Mouse (Mus musculus) lung, postnatal 14 days (tissue): ENCODE measurements around the gene Hist1h3b.
"Not testable (repeated sequence)": the region's sequence is repeated elsewhere in the genome, so short reads cannot be mapped to it uniquely, and the experiment has no call there.

Source experiments
- DNase-seq: peaks from one replicate; pipeline ENCODE4 v3.0.0; 2021

Gene Hist1h3b

DNA sequence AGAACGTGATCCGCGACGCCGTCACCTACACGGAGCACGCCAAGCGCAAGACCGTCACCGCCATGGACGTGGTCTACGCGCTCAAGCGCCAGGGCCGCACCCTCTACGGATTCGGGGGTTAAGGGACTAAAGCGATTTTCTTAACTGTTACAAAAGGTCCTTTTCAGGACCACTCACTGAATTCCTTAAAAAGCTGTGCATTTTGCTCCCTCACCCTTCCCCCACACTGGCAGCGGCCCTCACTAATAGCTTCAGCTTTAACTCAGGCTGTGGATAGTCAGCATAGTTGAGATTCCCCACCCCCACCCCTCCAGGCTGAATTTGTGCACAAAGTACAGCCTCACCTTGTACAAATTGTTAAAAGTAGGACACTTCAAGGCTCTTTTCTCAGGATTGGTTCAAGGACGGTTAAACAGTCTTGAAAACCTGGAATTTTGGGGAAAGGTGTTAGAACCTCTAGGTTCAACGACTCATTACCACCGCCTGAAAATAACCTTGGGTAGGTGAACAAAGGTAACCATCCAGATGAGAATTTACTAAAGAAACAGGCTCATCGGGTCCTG lies 5.2 kb downstream of the Hist1h3b start:
- DNase-seq, result no peak

DNA sequence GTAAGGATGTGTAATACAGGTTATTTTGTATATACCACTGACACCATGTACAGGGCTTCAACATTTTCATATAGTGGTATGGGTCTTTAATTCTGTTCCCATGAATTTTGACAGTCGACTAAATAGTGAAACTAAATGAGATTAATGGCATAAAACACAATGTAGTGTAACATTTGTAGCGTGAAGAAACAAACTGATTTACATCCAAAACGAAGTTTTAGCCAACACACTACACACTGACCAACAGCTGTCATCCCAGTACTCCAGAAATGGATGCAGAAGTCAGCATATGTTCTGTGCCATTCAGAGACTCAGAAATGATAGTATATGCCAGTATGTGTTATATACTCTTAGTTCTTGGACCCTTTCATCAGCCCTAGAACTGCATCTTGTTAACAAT lies 5.9 kb downstream of the Hist1h3b start:
- DNase-seq, result no peak

DNA sequence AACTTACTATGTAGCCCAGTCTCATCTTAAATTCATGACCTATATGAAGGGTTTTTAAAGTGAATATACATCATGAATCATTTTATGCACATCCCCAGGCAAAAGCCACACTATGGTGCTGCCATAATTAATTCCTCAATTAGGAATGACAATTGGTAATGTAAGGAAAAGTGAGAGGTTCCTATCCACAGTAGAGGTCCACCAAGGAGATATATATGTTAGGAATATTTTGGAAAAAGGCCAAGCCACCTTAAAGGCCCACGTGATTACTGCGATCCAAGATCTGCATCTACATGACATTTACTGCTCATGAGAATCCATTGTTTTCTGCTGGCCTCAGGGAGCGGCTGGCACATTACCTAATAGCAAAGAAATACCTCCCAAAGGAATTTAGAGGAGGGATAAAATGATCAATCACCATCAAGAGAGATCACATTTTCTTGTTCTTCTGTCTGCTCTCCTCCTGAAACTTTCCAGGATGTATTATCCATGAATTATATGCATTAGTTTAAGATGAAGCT lies 7.2 kb downstream of the Hist1h3b start:
- no peak for DNase-seq

DNA sequence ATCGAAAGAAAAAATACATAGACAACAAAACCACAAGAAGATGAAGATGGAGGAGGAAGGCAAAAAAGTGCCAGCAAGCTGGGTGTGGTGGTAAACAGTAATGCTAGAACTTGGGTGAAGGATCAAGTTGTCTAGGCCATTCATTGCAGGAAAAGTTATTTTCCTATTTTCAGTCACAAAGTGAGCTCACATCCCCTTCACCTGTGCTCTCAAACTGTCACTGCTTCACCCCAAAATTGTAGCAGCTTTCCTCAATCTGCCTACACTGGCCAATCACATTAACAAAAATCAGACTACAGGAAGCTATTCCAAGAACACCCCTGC lies 7.8 kb downstream of the Hist1h3b start:
- no peak for DNase-seq

DNA sequence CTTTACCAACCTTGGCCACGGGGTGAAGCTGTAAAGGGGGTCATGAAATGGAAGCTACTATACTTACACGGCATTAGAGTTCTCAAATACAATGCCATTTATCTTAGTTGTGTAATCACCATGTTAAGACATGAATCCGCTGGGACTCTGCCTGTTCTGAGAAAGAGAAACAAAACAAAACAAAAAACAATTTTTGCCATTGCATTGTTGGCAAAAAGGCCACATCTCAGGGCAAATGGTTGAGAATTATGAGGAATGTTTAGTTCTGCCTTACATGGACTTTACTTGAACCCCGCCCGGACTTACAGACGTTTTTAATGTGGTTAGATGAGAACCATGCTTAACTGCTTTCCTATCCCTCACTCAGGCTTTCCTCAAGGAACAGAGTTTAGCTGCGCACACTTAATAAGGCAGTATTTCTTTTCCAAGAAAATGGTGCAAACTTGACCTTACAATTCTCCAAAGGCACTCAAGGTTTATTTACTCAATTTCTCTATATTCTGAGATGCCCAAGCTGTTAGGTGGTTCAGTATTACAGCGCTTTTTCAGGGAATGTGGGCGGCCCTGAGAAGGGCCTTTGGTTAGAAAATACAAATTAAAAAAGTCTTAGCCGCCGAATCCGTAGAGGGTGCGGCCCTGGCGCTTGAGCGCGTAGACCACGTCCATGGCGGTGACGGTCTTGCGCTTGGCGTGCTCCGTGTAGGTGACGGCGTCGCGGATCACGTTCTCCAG lies 8.3 kb downstream of the Hist1h3b start:
- DNase-seq, result no peak

DNA sequence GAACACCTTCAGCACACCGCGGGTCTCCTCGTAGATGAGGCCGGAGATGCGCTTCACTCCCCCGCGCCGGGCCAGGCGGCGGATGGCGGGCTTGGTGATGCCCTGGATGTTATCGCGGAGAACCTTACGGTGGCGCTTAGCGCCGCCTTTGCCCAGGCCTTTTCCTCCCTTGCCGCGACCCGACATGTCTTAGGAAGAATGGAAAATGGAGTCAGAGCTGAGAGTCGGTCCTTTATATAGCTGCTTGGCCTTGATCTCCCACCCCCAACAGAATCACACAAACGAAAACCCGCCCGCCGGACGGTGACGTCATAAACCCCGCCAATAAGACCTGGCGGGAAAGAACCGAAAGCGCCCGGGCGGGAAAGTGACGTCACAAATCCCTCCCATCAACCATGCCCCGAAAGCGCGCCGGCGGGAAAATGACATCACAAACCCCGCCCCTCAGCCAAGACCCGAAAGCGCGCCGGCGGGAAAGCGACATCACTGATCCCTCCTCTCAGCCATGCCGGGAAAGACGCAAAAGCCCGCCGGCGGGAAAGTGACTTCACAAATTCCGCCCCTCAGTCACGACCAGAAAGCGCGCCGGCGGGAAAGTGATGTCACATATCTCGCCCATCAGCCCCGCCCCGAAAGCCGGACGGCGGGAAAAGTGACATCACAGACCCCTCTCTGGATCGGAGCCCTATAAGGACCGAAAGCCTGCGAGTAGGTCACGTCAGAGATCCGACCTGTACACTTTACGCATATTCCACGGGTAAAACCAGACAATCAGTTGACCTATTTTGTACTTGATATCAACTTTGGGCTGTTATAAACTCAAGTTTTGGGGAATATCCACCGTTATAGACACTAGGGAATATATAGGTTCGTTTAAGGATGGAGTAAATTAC lies 9.2 kb downstream of the Hist1h3b start, which contains the start of gene Hist1h4a:
Gene Hist1h4a (minus strand): TSS at position 259 of the 893 bp plus-strand sequence.
- peak; percentile 99 for DNase-seq

DNA sequence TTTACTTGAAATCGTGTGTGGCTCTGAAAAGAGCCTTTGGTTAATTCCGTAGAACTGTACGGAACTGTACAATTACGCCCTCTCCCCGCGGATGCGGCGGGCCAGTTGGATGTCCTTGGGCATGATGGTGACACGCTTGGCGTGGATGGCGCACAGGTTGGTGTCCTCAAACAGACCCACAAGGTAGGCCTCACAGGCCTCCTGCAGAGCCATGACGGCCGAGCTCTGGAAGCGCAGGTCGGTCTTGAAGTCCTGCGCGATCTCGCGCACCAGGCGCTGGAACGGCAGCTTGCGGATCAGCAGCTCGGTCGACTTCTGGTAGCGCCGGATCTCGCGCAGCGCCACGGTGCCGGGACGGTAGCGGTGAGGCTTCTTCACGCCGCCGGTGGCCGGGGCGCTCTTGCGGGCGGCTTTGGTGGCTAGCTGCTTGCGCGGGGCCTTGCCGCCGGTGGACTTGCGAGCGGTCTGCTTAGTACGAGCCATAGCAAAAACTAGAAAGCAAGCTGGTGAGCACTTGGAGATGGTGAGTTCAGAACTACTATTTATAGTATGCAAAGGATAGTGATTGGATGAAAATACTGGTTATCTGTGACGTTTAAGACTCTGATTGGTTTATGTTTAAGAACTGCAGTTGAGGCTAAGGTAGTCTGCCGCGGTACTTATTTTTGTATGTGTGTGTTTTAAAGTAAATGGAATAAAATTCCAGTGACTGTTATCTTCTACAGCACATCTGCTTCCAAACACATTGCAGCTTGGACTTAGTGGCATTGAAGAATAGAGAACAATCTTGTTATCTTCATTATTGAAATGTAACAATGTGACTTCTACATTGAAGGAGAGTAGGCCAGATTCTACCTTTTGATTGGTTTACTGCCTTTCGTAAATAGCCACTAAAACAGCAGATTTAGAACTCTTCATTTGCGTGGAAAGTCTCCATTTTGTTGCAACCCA lies 10.1 kb downstream of the Hist1h3b start, which contains the start of gene Hist1h3a:
Gene Hist1h3a (minus strand): TSS at position 516 of the 951 bp plus-strand sequence.
- peak; percentile 57 for DNase-seq

DNA sequence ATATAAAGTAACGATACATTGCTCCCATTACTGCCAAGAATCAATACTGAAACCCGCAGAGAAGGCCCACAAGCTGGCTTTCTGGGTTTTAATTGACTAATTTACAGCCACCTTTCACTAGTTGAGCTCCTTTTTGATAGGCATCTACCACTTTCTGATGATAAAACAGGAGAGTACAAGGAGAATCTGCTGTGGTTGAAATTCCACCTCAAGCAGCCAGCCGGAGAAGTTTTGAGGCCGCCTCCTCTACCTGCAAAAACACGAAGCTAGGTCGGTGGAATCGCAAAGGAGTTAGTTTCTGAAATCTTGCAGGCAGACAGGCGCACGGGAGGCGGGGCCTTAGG lies 11.1 kb downstream of the Hist1h3b start:
- no peak for DNase-seq

DNA sequence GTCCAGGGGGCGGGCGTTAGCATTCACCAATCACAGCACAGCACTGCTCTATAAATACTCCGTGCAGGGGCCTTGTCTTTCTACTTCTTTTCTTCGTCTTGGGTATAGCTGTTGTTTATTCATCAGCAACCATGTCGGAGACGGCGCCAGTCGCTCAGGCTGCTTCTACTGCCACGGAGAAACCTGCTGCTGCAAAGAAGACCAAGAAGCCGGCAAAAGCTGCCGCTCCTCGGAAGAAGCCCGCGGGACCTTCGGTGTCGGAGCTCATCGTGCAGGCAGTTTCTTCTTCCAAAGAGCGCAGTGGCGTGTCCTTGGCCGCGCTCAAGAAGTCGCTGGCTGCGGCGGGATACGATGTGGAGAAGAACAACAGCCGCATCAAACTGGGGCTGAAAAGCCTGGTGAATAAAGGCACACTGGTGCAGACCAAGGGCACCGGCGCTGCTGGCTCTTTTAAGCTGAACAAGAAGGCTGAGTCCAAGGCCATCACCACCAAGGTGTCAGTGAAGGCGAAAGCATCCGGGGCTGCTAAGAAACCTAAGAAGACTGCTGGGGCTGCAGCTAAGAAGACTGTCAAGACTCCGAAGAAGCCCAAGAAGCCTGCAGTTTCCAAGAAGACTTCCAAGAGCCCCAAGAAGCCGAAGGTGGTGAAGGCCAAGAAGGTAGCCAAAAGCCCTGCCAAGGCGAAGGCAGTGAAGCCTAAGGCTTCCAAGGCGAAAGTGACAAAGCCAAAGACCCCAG lies 11.7 kb downstream of the Hist1h3b start, which contains the start of gene Hist1h1a:
Gene Hist1h1a (plus strand): TSS at position 81 of the 738 bp plus-strand sequence.
- peak; percentile 83 for DNase-seq

DNA sequence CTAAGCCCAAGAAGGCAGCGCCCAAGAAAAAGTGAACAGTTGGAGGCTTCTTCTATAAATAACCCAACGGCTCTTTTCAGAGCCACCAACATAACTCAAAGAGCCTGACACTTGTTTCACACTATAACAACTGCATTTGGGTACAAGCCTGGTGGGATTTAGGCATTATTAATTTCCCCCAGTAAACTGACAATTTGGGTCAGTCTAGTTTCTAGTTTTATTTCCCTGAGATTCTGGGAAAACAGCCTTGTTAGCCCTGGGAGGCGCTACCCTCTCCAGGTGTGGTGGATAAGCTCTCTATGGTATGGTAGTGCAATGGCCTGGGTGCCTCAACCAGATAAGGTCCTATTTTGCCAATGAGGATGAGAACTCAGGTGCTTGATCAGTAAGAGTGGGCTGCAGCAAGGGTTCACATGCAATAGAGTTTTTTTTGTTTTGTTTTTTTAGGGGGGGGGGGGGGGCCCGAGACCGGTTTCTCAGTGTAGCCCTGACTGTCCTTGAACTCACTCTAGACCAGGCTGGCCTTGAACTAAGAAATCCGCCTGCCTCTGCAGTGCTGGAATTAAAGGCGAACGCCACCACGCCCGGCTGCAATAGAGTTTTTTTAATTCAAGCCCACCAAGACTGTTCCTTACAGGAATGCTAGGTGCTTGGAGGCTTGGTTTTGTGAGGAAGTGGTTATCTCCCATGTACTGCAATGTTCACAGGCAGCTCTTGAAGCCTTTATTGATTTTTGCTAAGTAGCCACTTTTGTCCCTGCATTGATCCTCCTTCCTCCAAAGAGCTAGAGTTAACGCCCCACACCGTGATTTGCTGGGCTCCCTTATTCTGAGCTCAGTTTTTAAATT lies 12.5 kb downstream of the Hist1h3b start:
- no peak for DNase-seq

DNA sequence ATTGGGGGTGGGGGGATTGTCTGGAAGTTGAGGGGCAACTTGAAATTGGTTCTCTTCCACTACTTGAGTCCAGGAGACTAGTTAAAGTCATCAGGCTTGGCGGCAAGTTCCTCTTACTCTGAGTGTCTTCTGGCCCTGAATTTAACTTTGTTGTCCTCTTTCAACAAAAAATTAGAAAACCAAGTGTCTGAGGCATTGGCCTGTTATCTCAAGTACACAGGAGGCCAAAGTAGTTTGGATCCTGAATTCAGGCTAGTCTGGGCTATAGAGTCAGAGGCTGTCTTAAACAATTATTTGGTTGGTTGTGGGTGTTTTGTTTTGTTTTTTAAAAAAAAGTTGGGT lies 13.1 kb downstream of the Hist1h3b start:
- DNase-seq, result no peak

DNA sequence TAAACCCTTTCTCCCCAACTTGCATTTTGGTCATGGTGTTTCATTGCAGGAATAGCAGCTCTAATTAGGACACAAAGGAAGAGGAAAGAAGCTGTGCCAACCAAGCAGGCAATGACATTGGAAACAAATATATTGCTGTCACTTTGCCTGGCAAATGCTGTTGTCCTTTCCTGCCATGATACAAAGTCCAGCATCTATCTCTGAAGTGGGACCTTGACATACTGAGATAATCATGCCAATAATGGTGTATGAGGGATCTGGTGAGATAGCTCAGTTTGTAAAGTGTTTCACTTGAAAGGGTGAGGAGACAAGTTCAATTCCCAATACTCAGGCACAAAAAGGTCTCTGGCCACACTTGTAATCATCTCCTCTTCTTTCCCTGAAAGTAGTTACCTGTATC lies 14.7 kb downstream of the Hist1h3b start:
- DNase-seq, result no peak

DNA sequence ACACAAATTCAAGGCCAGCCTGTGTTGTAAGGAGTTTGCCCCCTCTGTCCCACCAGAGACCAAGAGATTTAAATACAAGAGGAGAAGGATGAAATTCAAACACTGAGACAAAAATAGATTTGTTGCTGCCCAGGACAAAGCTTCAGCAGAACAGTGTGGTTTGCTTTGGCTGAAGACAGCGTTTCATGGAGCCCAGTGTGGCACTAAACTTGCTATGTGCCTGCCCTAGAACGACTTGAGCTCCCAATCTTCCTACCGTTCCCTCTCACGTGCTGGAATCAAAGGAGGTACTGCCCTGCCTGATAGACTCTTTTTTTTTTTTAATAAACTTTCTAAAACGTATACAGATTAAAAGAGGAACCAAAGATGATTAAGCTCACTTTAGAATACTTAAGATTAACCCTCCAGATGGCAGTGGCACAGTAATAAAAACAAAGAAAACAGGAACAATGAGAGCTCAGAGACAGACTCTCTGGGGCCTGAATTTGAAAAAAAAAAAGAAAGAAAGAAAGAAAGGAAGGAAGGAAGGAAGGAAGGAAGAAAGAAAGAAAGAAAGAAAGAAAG lies 16.8 kb downstream of the Hist1h3b start:
- DNase-seq, result no peak

DNA sequence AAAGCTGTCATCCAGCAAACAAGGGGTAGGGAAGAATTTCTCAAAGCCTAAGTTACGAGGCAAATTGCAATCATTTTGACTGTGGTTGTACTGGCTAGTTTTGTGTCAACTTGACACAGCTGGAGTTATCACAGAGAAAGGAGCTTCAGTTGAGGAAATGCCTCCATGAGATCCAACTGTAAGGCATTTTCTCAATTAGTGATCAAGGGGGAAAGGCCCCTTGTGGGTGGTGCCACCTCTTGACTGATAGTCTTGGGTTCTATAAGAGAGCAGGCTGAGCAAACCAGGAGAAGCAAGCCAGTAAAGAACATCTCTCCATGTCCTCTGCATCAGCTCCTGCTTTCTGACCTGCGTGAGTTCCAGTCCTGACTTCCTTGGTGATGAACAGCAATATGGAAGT lies 17.5 kb downstream of the Hist1h3b start, which contains the start of gene Trim38:
Gene Trim38 (plus strand): TSS at position 301 of the 400 bp plus-strand sequence.
- DNase-seq, result not testable (repeated sequence)

DNA sequence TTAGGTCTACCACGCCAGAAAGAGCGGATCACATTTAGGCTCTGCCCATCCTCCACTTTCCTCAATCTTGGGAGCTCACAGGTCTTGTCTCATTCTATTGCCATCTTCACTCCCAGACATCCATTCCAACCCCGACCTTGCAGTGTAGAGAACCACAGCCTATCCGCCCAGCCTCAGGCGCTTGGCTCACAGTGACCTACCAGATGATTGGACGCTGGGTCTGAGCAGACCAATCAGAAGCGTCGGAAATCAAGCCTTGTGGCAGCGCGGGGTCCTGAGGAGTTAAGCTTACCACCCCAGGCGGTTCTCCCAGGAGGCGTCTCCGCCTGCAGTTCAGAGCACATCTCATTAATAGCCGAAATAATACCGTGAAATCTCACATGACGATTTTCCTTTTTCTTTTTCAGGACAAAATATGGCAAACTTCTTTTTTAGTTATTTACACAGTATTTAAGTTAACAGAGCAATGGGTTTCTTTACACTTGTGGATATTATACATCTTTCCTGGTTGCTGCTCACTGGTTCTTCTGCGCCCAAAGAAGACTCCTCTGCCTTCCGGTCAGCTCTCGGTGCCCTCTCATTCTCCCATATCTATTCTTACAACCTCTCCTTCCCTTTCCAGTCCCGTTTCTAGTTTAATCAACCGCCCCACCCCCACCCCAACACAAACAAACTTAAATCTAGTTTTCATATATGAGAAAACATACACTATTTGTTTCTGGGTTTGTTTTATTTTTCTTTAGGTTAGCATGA lies 20.7 kb downstream of the Hist1h3b start:
- peak; percentile 20 for DNase-seq

DNA sequence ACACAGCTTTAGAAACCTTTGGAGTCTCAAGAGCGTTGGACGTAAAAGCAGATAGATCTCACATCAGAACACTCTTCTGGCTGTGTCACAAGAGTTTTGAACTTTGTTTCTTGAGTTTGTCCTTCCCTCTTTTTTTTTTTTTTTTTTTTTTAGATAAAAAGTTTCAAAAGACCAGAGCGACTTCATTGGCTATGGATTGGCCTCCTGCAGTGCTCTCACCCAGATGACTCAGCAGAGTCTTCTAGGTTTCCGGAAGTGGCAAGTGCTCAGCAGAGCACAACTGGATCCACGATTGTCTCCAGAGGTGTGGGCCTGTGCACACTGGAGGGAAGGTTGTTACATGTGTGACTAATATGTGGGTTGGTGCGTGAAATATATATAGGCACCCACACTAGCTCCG lies 26.3 kb downstream of the Hist1h3b start:
- DNase-seq, result no peak

DNA sequence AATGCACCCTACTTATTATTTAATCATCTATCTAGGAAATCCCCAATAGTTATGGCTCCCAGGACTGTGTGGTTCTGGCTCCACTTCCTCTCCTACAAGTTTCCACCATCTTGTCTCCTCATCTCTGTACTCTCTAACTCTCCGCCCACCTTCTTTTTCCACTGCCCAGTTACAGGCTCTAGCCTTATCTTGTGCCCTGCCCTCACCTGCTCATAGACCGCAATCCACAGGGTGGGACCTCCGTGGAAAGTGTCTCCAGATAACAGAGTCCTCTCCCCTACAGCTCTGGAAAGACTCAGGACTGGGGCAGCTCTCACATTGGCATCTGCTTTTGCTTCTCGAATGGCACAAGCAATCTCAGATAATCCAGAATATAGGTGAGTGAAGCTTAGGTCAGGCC lies 27.0 kb downstream of the Hist1h3b start:
- no peak for DNase-seq

DNA sequence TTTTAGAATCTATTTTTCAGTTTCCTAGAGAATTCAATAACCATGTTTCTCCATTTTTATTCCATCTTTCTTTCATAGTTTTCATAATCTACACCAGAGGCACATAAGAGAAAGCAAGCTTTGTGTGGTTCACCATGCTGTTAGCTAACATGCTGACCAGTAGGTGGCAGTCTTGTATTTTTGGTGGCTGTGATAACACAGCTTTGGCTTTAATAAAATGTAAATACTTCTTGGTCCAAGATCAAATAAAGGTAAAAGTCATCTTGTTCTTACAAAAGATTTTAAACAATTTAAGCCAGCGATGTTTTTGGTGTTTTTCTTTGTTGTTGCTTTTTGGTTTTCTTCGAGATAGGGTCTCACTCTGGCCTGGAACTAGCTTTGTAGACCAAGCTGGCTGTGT lies 40.5 kb downstream of the Hist1h3b start:
- peak; percentile 67 for DNase-seq

DNA sequence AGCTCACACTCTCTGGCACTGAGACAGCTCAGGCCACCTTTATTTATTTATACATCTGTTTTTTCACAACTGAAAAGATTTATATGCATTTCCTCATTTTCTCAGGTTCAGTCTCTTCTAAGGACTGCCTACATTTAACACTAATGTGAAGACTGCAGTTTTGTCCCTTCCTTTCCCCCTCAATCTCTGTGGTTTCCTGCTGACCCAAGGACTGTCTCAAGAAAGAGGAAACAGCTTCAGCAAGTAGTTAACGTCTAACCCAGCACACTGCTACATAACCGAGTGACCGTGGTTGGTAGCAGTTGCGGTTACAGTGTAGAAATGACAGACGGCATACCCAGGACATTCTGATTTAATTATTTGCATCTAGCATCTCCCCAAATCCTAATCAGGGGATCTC lies 47.3 kb downstream of the Hist1h3b start:
- DNase-seq, result no peak
